Mouse (Mus musculus) hindbrain, embryonic 16.5 days (tissue): ENCODE data around the gene Hoxc8. TPM values are rescaled to one million over a fixed set of nuclear protein-coding genes. Genes with fewer than 3 reads are reported as not detected.

ENCODE experiments used
- ATAC-seq: fragments of 200-750 bp; cut with Nextera tagmentation; 2 replicates; pipeline ENCODE4 v1.8.0; 2017; ENCODE audit warnings: moderate TSS enrichment, moderate library complexity
- H3K27ac ChIP-seq: fragments of 300-500 bp; sonication (generic); 2 replicates; pipeline ENCODE4 v1.5.1; 2014; ENCODE audit warnings: low read depth, mild to moderate bottlenecking, control low read depth, low read length, moderate library complexity
- H3K27me3 ChIP-seq: fragments of 300-500 bp; sonication (generic); replicated peaks from 2 replicates; pipeline ENCODE4 v1.6.1; 2014; ENCODE audit warnings: low read length; ENCODE audit not compliant: control insufficient read depth, insufficient read depth
- H3K36me3 ChIP-seq: fragments of 300-500 bp; sonication (generic); 2 replicates; pipeline ENCODE4 v1.6.1; 2014; ENCODE audit warnings: mild to moderate bottlenecking, low read length, moderate library complexity, mixed read lengths; ENCODE audit not compliant: control insufficient read depth, insufficient read depth
- H3K4me1 ChIP-seq: fragments of 300-500 bp; sonication (generic); 2 replicates; pipeline ENCODE4 v1.6.1; 2014; ENCODE audit warnings: low read depth, low read length; ENCODE audit not compliant: control insufficient read depth, insufficient read depth
- H3K4me2 ChIP-seq: fragments of 300-500 bp; sonication (generic); 2 replicates; pipeline ENCODE4 v1.6.1; 2014; ENCODE audit warnings: mild to moderate bottlenecking, low read length, control low read depth, moderate library complexity
- H3K4me3 ChIP-seq: fragments of 300-500 bp; sonication (generic); 2 replicates; pipeline ENCODE4 v1.5.1; 2014; ENCODE audit warnings: mild to moderate bottlenecking, low read length, control low read depth, moderate library complexity
- H3K9ac ChIP-seq: fragments of 300-500 bp; sonication (generic); 2 replicates; pipeline ENCODE4 v1.6.1; 2014; ENCODE audit warnings: low read depth, mild to moderate bottlenecking, control low read depth, low read length, moderate library complexity
- H3K9me3 ChIP-seq: fragments of 300-500 bp; sonication (generic); 2 replicates; pipeline ENCODE4 v1.6.1; 2014; ENCODE audit warnings: mild to moderate bottlenecking, low read length, moderate library complexity; ENCODE audit not compliant: control insufficient read depth
- WGBS: fragments of 180-500 bp; shearing (Covaris S2); extraction: QIAGEN DNeasy Blood & Tissue Kit; methylation state at CpG from one replicate; pipeline ENCODE4 v1.1.7; 2014; 5-methylcytosine and 5-hydroxymethylcytosine counted together
- polyA plus RNA-seq: library from polyadenylated mRNA; unstranded; fragments of >200 nt; fragmentation: Nextera tagmentation; extraction: Ambion mirVana; gene quantifications from 2 replicates; pipeline ENCODE4 v1.2.1, GENCODE M21; 2015

The Hoxc8 gene
- polyA plus RNA-seq, 1 experiment from 2014 or later, result 3.2 TPM

- ATAC-seq, result peak; percentile 40; the same call in 1 of the 2 replicates
- no peak overlapping the region for H3K27ac ChIP-seq
- no peaks in the 10 kb centered on the region for H3K36me3 ChIP-seq
- no peaks in the 10 kb centered on the region for H3K9me3 ChIP-seq
- no peak overlapping the region for H3K4me2 ChIP-seq
- no peak overlapping the region for H3K4me3 ChIP-seq
- H3K9ac ChIP-seq, result no peak overlapping the region
- H3K27me3 ChIP-seq, result peaks cover 89% of the 10 kb centered on the region
- WGBS, result 3% methylated on average over 21 of the region's 21 CpGs
- H3K4me1 ChIP-seq, result no peaks in the 10 kb centered on the region
These were observed 3.1 kb upstream of the Hoxc8 start for GRCm38 (mm10) chr15:102987124-102987833.

- H3K4me3 ChIP-seq, result no peak overlapping the region
- H3K4me2 ChIP-seq, result no peak overlapping the region
- H3K9ac ChIP-seq, result no peak overlapping the region
- ATAC-seq, result no peak
- 19% methylated on average over 5 of the region's 5 CpGs for WGBS
- no peaks in the 10 kb centered on the region for H3K36me3 ChIP-seq
- H3K9me3 ChIP-seq, result no peaks in the 10 kb centered on the region
- no peaks in the 10 kb centered on the region for H3K4me1 ChIP-seq
- H3K27ac ChIP-seq, result no peak overlapping the region
- H3K27me3 ChIP-seq, result peaks cover 89% of the 10 kb centered on the region
These were observed 2.3 kb upstream of the Hoxc8 start for GRCm38 (mm10) chr15:102988078-102988477.

GRCm38 (mm10) chr15:102991782-102992181 lies 1.4 kb downstream of the Hoxc8 start:
- Histone ChIP-seq H3K27me3 (peaks cover 79% of the 10 kb centered on the region), H3K4me3 (no peak overlapping the region), H3K27ac (no peak overlapping the region), H3K9me3 (no peaks in the 10 kb centered on the region), H3K36me3 (no peaks in the 10 kb centered on the region), H3K4me2 (no peak overlapping the region), H3K4me1 (no peaks in the 10 kb centered on the region), H3K9ac (no peak overlapping the region)
- 6% methylated on average over 7 of the region's 7 CpGs for WGBS
- no peak for ATAC-seq

- Histone ChIP-seq H3K9ac (no peak overlapping the region), H3K4me2 (no peak overlapping the region), H3K4me1 (no peaks in the 10 kb centered on the region), H3K9me3 (no peaks in the 10 kb centered on the region), H3K4me3 (no peak overlapping the region), H3K27ac (no peak overlapping the region), H3K27me3 (peaks cover 78% of the 10 kb centered on the region), H3K36me3 (no peaks in the 10 kb centered on the region)
- WGBS, result 4% methylated on average over 11 of the region's 11 CpGs
- no peak for ATAC-seq
These were observed 1.8 kb downstream of the Hoxc8 start for GRCm38 (mm10) chr15:102992206-102992605.

GRCm38 (mm10) chr15:102992863-102993262 lies 2.5 kb downstream of the Hoxc8 start:
- WGBS, result under 1% methylated on average over 3 of the region's 3 CpGs
- Histone ChIP-seq H3K9ac (no peak overlapping the region), H3K36me3 (no peaks in the 10 kb centered on the region), H3K4me1 (no peaks in the 10 kb centered on the region), H3K4me2 (no peak overlapping the region), H3K27me3 (peaks cover 75% of the 10 kb centered on the region), H3K27ac (no peak overlapping the region), H3K9me3 (no peaks in the 10 kb centered on the region), H3K4me3 (no peak overlapping the region)
- ATAC-seq, result no peak

GRCm38 (mm10) chr15:102996548-102996947 lies 6.1 kb downstream of the Hoxc8 start:
- Histone ChIP-seq H3K9ac (no peak overlapping the region), H3K4me2 (no peak overlapping the region), H3K36me3 (no peaks in the 10 kb centered on the region), H3K27me3 (peaks cover 73% of the 10 kb centered on the region), H3K4me1 (peaks cover 5% of the 10 kb centered on the region), H3K9me3 (no peaks in the 10 kb centered on the region), H3K4me3 (no peak overlapping the region), H3K27ac (no peak overlapping the region)
- 4% methylated on average over 9 of the region's 9 CpGs for WGBS
- no peak for ATAC-seq

- peaks cover 71% of the 10 kb centered on the region for H3K27me3 ChIP-seq
- H3K36me3 ChIP-seq, result no peaks in the 10 kb centered on the region
- H3K9me3 ChIP-seq, result no peaks in the 10 kb centered on the region
- H3K4me2 ChIP-seq, result no peak overlapping the region
- WGBS, result 6% methylated on average over 3 of the region's 3 CpGs
- H3K4me3 ChIP-seq, result no peak overlapping the region
- peaks cover 5% of the 10 kb centered on the region for H3K4me1 ChIP-seq
- H3K27ac ChIP-seq, result no peak overlapping the region
- ATAC-seq, result no peak
- H3K9ac ChIP-seq, result no peak overlapping the region
These were observed 7.0 kb downstream of the Hoxc8 start for GRCm38 (mm10) chr15:102997431-102997830.

- peaks cover 5% of the 10 kb centered on the region for H3K4me1 ChIP-seq
- WGBS, result 2% methylated on average over 19 of the region's 19 CpGs
These were observed 7.5 kb downstream of the Hoxc8 start, which contains the start of gene Hoxc6 for GRCm38 (mm10) chr15:102997939-102998355. Gene Hoxc6, plus strand, starts transcription at chr15:102998257.

GRCm38 (mm10) chr15:102998608-102999182 lies 8.3 kb downstream of the Hoxc8 start:
- Histone ChIP-seq H3K27ac (no peak overlapping the region), H3K4me1 (peaks cover 5% of the 10 kb centered on the region), H3K9ac (0 out of 2 replicates have a peak overlapping the region, but pooled peaks have one; percentile 42), H3K4me3 (peak overlapping the region; percentile 38; the same call in 1 of the 2 replicates), H3K36me3 (no peaks in the 10 kb centered on the region), H3K27me3 (peaks cover 74% of the 10 kb centered on the region), H3K9me3 (no peaks in the 10 kb centered on the region), H3K4me2 (peak overlapping the region; percentile 58)
- under 1% methylated on average over 19 of the region's 19 CpGs for WGBS
- 0 out of 2 replicates have a peak, but pooled peaks have one; percentile 37 for ATAC-seq

More at GRCm38 (mm10) chr15:102997939-102998355, 7.5 kb downstream of the Hoxc8 start, which contains the start of gene Hoxc6:
- ATAC-seq, result no peak
- Histone ChIP-seq H3K4me2 (peak within 1 kb of the TSS; percentile 58), H3K36me3 (no peaks in the 10 kb centered on the region), H3K27ac (no peak within 1 kb of the TSS), H3K9ac (0 out of 2 replicates have a peak within 1 kb of the TSS, but pooled peaks have one; percentile 42), H3K27me3 (peaks cover 71% of the 10 kb centered on the region), H3K4me3 (peak within 1 kb of the TSS; percentile 38), H3K9me3 (no peaks in the 10 kb centered on the region)
